In genomic region chr6:50220863-50221262, GRCm38 (mm10) we compare ENCODE assay signal across 9 mouse cellular contexts. TPM values are rescaled to one million over a fixed set of nuclear protein-coding genes. Genes with fewer than 3 reads are reported as not detected.
A peak's percentile ranks its signal among the peaks of the same experiment; 100 is the strongest.
DNase-seq lines count a peak whose midpoint lies in the region; ATAC-seq and TF ChIP-seq lines count a peak whose summit lies in the region.
"Had no signal": no experiment of that assay in that cellular context is flagged by ENCODE, and none has a peak within 500 bp of the region (broad histone marks: within the 10 kb centered on the region; RNA-seq: fewer than 3 reads in every experiment).

No protein-coding gene starts in this region.

- no peaks in the 10 kb centered on the region for H3K27me3 ChIP-seq in cerebellum, adult 2 months (ENCODE audit: control insufficient read depth, insufficient read depth, low read length)
- H3K27me3 ChIP-seq: neural tube, embryonic 12.5 days had no signal

- no peaks in the 10 kb centered on the region for H3K4me1 ChIP-seq in cerebellum, adult 2 months (ENCODE audit: control insufficient read depth, insufficient read depth, low read length)
- H3K4me1 ChIP-seq: neural tube, embryonic 12.5 days had no signal

- TF ChIP-seq POLR2A in cerebellum, adult 2 months (IDR thresholded peaks at IDR 0.05; ENCODE audit: borderline replicate concordance, insufficient read depth, low read length), result no peak

- H3K27ac ChIP-seq in cerebellum, adult 2 months (ENCODE audit: insufficient read depth, low read length), result no peak overlapping the region
- H3K27ac ChIP-seq: neural tube, embryonic 12.5 days had no signal

- peak; percentile 58; the same call in 1 of the 2 replicates for ATAC-seq in frontal cortex, adult (ENCODE audit: low TSS enrichment)
- peak; percentile 50; the same call in 1 of the 2 replicates for ATAC-seq in megakaryocyte, adult 5-6 weeks (ENCODE audit: poor library complexity, severe bottlenecking)

- TF ChIP-seq CTCF in cerebellum, adult 2 months (IDR thresholded peaks at IDR 0.05; ENCODE audit: borderline replicate concordance, insufficient read depth, low read depth, low read length), result peak; percentile 72

- no peak overlapping the region for H3K4me3 ChIP-seq in cerebellum, adult 2 months (replicated peaks; ENCODE audit: insufficient read depth, low read depth, low read length)
- H3K4me3 ChIP-seq: neural tube, embryonic 12.5 days had no signal

- intact Hi-C loops in heart, postnatal 10 days (cut with DNase I), result loop anchor here (2.0 kb wide), 1 partner anchor 108 kb away; no protein-coding TSS in a partner anchor

- 49% methylated on average over 6 of the region's 6 CpGs for WGBS in cerebellum, adult 2 months

- DNase-seq in frontal cortex, postnatal 36 days (ENCODE audit: low spot score in 2 of 2), result no peak
- peak; percentile 26 for DNase-seq in right cerebral cortex, adult 18-20 months
- no peak for DNase-seq in right cerebral cortex, postnatal 25 days
- peak; percentile 20 to 37 for DNase-seq in cerebellum, adult 2 months
- DNase-seq in heart, postnatal 10 days, result peak; percentile 24 to 50
- DNase-seq in urinary bladder, postnatal 36 days (ENCODE audit: low spot score in 2 of 2), result peak; percentile 13 to 20

RNA-seq across cellular contexts. Expression of gene Gsdme, which starts 42.8 kb away (rescaled TPM):
- polyA plus RNA-seq in cerebellum, adult 2 months (2012; rRNA removed), result 16.1 and 17.0 TPM in 2 replicates
- total RNA-seq in heart, postnatal 10 days (2021), result under 1 TPM; 0.41 to 0.62 TPM
- total RNA-seq in megakaryocyte, adult 5-6 weeks (2015), result 17.1 and 17.9 TPM in 2 replicates
- total RNA-seq in megakaryocyte, adult 5-6 weeks (2017), result 18.6 and 31.3 TPM in 2 replicates

Comparison
In these comparisons a context has a peak if more than half of its experiments do, and no peak if none do; other contexts are left out.
1. DNase-seq: peak in right cerebral cortex, adult 18-20 months (single experiment), cerebellum, adult 2 months (2 of 2), heart, postnatal 10 days (2 of 2) and urinary bladder, postnatal 36 days (2 of 2); none in frontal cortex, postnatal 36 days (0 of 2) and right cerebral cortex, postnatal 25 days (single experiment).
2. RNA of gene Gsdme, which starts 42.8 kb away (total RNA-seq): 17.1 to 31.3 TPM in megakaryocyte, adult 5-6 weeks; 0.41 to 0.62 TPM in heart, postnatal 10 days; every median in the first group is over 10 times any median in the second.